Mouse (Mus musculus) liver, adult 2 months (tissue): ENCODE measurements around the gene Fermt2.

Experiments
- CTCF ChIP-seq: fragments of 200-500 bp; IDR thresholded peaks from 2 replicates; pipeline ENCODE4 v1.5.1; 2011; ENCODE audit warnings: low read depth, low read length, control low read depth
- POLR2A ChIP-seq: fragments of 200-500 bp; IDR thresholded peaks from 2 replicates; pipeline ENCODE4 v1.6.1; 2011; ENCODE audit warnings: low read length, control low read depth; ENCODE audit not compliant: insufficient read depth; ENCODE audit errors: extremely low read depth

- no peak for TF ChIP-seq CTCF
- TF ChIP-seq POLR2A, result no peak
Measured at GRCm38 (mm10) chr14:45507447-45507846, 22.5 kb downstream of the Fermt2 start.
